Mouse (Mus musculus): Measurements from ENCODE around the gene Fam177a.
"Not testable (repeated sequence)": the region's sequence is repeated elsewhere in the genome, so short reads cannot be mapped to it uniquely, and the experiment has no call there.

Fam177a gene

DNA sequence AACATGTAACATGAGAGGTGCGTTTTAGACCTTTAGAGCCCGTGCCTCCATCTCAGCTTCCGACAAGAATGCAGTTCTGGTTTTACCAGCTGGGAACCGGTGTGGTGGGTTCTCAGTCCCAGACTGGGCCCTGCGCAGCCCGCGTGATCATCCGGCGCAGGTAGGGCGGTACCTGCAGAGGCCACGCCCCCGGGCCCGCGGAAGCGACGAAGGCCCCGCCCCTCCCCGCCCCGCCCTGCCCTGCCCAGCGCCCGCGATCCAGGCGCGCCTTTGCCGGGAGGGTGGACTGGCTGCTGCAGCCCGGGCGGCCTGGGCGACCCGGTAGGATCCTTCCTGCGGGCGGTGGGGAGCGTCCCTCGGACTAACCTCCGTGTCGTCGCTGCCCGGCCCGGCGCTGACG lies at the start of gene Fam177a:
TSS of gene Fam177a (plus strand) at position 228 of the 400 bp plus-strand sequence.
- not testable (repeated sequence) for DNase-seq

- DNase-seq = no peak
These were observed 49.0 kb upstream of the Fam177a start for GRCm38 (mm10) chr12:55075296-55075695.

DNA sequence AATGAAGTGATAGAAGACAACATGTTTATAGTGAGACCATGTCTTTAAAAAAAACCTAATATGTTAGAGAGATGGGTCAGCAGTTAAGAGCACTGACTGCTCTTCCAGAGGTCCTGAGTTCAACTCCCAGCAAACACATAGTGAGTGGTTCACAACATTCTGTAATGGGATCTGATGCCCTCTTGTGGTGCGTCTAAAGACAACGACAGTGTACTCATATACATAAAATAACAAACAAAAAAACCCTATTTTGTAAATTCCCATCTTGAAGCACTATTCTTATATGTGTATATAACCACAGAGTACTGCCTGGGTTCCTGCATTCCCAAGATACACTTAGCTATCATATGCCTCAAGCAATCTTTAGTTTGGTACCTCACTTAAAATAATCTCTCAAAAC lies 45.6 kb upstream of the Fam177a start:
- not testable (repeated sequence) for DNase-seq

DNA sequence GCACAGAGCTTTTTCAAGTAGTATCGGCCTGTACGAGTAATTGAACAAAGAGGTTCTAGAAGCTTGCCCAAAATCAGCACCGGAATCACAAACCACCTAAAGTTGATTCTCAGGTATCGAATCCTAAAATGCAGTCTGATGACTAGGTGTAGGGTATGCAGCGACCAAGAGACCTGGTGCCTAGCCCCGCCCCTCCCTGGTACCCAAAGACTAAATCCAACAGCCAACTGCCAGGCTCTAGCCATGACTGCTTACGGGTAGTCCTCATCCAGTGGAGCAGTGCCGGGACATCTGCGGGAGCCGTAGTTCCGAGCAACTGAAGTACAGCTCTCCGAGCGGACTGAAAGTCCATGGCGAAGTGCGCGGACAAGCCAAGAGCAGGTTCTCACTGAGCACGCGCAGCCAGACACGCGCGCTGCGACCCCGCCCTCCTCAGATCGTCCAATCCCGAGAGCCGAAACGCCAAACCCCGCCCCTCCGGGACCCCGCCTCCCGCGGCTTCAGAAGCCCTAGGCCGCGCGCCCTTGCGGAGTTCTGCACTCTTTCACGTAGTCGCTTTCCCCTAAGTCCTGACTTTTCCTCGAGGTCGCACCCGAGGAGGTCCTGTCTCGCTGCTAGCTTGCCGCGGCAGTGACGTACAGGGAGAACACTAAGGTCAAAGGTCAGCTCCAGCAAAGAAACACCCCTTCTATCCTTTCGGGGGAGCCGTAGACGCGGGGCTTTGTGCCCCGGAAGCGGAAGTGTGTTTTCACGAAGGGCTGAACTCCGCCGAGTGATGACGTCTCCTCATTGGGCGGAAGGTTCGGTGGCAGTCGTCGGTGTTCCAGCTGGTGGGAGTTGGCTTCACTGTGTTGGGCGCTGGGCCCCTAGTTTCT lies 44.3 kb upstream of the Fam177a start, which contains the start of the genes 2700097O09Rik and Srp54a:
TSS of gene 2700097O09Rik (minus strand) at position 385 of the 875 bp plus-strand sequence.
TSS of gene Srp54a (plus strand) at position 537 of the 875 bp plus-strand sequence.
- DNase-seq = peak; percentile 97

- not testable (repeated sequence) for DNase-seq
These were observed 43.7 kb upstream of the Fam177a start for GRCm38 (mm10) chr12:55080601-55080942.

DNA sequence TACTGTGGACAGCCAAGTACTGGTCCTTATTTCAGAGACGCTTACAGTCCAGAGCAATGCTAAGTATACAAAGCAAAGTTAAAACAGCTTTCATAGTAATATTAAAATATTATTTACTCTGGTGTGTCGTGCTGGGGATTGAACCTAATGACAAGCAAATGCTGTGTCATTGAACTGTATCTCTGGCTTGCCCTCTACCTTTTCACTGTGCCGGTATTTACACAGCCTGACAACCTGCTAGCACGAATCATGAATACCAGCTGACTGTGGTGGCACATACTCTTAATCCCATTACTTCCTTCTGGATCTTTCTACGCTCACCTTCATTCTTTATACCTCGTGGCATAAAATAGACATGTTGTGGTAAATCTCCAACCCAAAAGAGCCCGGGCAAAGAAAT lies 32.1 kb upstream of the Fam177a start:
- DNase-seq = not testable (repeated sequence)

- not testable (repeated sequence) for DNase-seq
These were observed 11.7 kb upstream of the Fam177a start for GRCm38 (mm10) chr12:55112616-55113015.

DNA sequence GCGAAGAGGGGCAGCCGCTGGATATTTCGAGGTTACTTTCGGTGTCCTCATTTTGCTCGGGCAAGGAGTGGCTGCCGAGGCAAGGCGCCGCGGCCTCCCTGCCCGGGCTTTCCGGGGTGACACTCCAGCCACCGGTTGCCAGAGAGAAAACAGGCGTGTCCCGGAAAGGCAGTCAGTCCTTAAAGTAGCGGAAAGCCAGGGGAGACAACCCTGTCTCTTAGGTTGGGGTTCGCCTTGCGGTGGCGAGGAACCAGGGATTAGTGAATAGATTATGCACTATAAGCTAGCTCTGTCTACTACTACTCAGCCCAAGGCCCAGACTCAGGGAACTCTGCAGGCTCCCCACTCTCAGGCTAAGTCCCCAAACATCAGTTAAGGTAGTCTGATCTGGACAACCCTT lies 462 bp downstream of the Fam177a start:
- not testable (repeated sequence) for DNase-seq

- DNase-seq = not testable (repeated sequence)
These were observed 11.3 kb downstream of the Fam177a start for GRCm38 (mm10) chr12:55135540-55135939.

GRCm38 (mm10) chr12:55137859-55138258 lies 13.6 kb downstream of the Fam177a start:
- not testable (repeated sequence) for DNase-seq

- not testable (repeated sequence) for DNase-seq
These were observed 30.5 kb downstream of the Fam177a start, which contains the start of gene Srp54b for GRCm38 (mm10) chr12:55154559-55155448. Gene Srp54b, plus strand, starts transcription at chr12:55155104.

DNA sequence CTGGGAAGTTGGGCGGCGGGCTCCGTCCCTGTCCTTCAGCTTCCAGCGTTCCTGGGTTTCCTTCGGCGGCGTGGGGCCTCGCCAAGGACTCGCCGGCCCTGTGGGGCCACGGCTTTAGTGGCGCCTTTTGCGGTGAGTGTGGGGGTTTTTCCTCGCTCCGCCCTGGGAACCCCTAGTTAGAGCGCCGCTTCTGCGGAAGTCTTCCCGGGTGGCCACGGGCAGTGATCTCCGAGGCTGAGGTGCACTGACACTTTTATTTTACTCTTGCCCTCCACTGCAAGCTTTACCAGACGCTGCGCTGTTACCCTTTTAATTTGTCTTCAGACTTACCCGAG lies 31.1 kb downstream of the Fam177a start:
- DNase-seq = not testable (repeated sequence)

GRCm38 (mm10) chr12:55167034-55167557 lies 42.8 kb downstream of the Fam177a start:
- DNase-seq = not testable (repeated sequence)

DNA sequence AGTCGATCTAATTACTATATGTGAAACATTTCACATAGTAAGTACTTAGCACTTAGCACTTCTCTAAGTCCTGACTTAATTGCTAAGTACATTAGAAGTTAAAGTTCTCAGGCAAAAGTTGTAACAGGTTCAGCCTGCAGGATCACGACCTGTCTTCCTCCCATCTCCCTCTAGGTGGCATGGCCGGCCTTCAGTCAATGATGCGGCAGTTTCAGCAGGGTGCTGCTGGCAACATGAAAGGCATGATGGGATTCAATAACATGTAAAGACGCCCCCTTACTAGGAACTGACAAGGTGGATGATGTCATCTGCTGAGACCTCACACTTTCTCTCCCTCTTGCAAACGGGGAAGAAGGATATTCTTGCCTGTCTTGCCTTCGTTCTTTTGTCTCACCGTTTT lies 63.4 kb downstream of the Fam177a start:
- not testable (repeated sequence) for DNase-seq

DNA sequence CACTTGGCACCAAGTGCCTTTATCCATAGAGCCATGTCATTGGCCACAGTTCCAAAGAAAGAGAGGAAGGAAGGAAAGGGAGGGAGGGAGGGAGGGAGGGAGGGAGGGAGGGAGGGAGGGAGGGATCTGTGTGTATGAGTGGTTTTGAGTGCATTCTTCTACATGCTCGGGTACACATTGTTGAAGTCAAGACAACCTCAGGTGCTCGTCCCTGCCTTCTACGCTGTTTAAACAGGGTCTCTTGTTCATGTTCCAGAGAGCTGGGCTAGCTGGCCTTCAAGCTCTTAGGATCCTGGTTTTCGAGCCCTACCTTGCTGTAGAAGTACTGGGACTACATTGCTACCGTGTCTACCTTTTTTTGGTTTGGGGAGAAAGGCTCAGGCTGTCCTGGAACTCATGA lies 64.9 kb downstream of the Fam177a start:
- not testable (repeated sequence) for DNase-seq
